Mouse (Mus musculus) right cerebral cortex, postnatal 25 days (tissue): Measurements from ENCODE around the gene Rab27a.
"Not testable (repeated sequence)": the region's sequence is repeated elsewhere in the genome, so short reads cannot be mapped to it uniquely, and the experiment has no call there.

Experiments
- DNase-seq: peaks from one replicate; pipeline ENCODE4 v3.0.0; 2022

Gene Rab27a

DNA sequence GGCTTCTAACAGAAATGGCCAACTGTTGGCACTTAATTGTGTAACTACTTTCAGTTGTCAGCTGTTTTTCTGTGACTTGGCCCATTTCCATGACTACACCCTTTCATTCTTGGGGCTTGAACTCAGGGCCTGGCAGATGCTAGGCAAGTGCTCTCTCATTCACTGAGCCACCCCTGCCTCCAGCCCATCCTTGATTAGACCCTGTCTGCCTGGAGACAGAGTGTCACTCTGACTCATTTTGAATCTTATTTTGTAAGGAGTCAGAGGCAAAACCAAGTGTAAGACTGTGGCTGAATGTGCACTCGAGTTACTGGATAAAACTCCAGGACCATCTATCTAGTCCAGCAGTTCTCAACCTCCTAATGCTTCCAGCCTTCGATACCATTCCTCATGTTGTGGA lies 3.3 kb downstream of the Rab27a start:
- DNase-seq: no peak

- no peak for DNase-seq
Measured at GRCm38 (mm10) chr9:73048927-73049326, 4.3 kb downstream of the Rab27a start.

GRCm38 (mm10) chr9:73049833-73050232 lies 5.2 kb downstream of the Rab27a start:
- no peak for DNase-seq

DNA sequence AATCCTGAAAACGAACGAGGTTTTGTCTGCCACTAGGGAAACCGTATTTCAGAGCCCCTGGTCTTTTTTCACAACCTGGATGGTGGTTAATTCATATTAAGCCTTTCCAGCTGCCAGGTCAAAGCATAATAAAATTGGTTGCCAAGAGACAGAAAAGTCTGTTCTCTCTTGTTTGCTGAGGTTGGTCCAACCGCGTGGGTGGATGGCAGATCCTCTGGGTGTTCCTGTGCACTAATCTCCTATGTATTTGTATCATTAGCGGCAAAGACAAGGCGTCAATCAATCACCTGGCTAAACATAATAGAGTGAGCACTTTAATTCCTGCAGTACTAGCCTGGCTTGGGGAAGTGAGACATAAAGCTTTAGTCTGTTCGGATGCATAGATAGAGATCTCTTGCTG lies 6.0 kb downstream of the Rab27a start:
- DNase-seq: no peak

GRCm38 (mm10) chr9:73055441-73055911 lies 10.8 kb downstream of the Rab27a start:
- no peak for DNase-seq

GRCm38 (mm10) chr9:73059224-73059623 lies 14.6 kb downstream of the Rab27a start:
- DNase-seq: no peak

DNA sequence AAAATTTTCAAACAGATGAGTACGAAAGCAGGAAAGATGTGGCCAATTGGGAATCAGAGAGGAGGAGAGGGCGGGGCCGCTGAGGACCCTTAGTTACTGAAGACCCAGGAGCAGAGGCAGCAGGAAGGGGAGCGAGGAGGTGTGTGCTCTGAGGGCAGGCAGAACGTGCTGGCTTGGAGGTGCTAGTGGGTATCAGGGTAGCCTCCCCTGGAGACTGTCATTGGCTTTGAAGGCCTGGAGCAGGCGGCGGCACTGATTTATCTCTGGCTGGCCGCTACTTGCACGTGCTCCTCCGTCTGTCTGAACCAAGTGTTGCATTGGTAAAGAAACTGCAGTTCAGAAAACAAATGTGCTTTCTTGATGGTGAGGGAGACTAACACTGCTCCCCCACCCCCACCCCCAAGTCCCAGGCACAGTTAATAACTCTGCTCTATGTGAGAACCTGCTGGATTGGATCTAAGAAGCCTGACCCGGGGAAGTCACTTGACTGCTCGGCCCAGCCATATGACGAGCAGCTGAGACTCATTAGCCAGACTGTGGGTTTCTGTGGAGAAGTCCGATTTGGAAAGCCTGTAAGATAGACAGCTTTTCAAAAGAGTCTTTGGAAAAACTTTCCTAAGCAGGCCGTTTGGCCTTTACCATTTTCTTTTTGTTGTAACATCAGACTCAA lies 19.1 kb downstream of the Rab27a start:
- no peak for DNase-seq

GRCm38 (mm10) chr9:73067086-73067485 lies 22.4 kb downstream of the Rab27a start:
- no peak for DNase-seq

- peak; percentile 69 for DNase-seq
Measured at GRCm38 (mm10) chr9:73068230-73068679, 23.6 kb downstream of the Rab27a start.

DNA sequence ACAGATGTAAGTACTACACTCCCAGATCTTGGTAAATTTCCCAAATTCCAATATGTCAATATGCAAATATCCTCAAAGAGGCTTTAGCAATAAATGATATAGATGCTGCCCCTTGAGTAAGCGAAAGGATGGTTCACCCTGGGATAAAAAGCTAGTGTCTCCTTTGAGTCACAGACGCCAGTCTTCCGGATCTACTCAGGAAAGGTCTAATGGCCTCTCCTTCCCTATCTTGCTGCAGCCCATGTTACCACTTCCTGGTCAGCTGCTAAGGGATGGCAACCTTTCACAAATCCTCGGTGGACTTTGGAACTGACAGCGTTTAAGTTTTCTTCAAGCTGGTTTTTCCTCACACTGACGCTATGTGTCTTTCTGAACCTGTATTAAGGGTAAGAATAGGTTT lies 24.0 kb downstream of the Rab27a start:
- no peak for DNase-seq

DNA sequence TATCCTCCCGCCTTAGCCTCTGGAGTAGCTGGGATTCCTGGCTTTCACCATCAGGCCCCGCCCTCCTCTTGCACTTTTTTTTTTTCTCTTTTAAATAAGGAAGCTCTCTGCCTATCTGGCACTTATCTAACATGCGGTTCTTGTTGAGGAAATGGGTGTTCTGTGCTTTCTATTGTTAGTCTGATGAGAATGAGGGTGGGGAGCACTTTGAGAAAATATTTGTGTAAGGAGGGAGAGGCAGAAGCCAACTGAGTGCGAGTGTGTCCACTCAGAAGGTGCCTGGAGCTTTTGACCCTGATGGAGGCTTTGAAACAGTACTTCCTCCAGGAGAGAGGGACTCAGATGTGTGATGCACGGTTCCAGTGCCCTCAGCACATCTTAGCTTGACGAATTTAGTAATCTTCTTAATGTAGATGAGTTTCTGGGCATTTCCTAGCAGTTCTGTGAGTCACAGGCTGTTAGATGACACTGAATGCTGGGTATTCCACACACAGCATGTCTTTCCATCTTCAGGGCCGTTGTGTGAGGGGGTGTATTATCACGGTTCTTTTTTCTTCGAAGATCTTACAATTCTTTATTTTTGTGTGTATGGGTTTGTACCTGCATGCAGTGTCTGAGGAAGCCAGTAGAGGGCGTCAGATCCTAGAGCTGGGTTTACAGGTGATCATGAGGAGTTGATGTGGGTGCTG lies 26.5 kb downstream of the Rab27a start:
- no peak for DNase-seq

DNA sequence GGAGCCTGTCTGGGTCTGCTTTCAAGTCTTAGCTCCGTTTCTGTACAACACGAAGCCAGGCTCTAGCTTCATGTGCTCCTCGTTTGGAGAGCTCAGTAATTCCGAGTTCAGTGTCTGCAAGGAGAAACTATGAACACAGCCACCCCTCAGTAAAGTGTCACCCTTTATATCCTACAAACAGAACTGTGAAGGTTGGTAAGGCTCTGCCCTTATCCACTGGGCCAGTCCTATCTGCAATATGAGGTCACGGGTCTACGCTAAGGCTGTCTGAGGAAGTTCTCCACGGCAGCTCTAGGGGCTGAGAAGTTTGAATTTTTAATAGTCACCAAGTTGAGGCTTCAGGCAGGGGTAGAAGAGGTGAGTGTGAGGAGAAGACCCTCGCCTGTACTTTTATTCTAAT lies 27.8 kb downstream of the Rab27a start:
- DNase-seq: no peak

DNA sequence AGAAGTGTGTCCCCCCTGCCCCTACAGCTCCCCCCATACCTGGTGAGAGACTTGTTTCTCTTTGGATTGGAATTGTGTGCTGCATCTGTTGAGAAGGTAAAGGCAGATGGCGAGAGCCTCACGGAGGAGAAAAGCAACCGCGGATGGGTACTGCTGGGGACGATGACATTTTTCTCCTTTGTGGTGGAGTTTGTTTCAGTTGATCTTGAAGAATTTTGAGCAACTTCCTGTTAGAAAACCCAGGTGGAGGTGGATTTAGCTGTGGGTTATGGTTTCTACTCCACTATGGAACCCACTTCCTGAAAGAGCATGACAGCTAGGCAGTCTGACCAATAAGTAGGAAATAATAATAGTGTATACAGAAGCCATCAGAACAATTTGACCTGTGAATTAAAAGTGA lies 28.5 kb downstream of the Rab27a start:
- no peak for DNase-seq

GRCm38 (mm10) chr9:73079349-73079748 lies 34.7 kb downstream of the Rab27a start:
- DNase-seq: not testable (repeated sequence)

GRCm38 (mm10) chr9:73079801-73080325 lies 35.2 kb downstream of the Rab27a start:
- no peak for DNase-seq

DNA sequence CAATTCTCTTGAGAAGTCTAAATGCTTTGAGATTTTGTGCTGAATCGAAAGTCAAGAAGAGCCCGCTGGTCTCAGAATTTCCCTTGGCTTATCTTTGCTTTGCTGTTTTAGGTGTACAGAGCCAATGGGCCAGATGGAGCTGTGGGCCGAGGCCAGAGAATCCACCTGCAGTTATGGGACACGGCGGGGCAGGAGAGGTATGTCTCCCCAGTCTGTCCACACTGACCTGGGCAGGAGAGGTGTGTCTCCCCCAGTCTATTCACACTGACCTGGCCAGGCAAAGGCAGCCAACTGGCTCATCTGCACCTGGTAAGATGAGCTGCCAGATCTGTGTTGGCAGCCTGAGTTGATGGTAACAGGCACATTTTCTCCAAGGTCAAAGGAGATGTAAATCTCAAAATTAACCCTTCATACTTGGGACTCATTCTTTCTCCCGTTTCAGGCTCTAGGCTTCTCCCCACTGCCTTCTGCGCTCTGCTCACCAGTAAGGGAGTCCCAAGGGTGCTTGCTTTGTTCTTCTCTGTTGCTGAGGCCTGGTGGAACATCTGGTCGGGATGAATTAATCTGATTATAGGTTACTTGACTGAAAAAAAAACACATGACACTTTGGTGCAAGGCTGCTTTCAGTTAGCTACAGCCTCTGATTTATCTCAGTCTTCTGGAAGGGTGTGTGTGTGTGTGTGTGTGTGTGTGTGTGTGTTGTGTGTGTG lies 37.8 kb downstream of the Rab27a start:
- no peak for DNase-seq

DNA sequence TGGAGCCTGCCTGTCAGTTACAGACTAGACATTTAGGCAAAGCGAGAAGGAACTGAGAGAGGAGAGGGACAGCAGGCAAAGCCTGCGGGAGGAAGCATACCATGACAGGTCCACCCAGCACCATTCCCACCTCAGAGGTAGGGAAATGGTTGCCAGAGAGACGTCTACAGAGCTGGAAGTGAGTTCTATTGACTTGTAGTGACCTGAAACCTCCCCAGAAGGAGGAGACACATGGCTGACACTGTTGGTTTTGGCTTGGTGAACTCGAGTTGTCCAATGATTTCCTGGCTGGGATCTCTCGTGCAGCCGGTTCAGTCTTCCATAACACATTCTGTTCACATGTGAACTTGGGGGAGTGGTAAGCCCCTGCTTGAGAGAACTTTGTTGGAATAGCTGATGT lies 39.3 kb downstream of the Rab27a start:
- no peak for DNase-seq

DNA sequence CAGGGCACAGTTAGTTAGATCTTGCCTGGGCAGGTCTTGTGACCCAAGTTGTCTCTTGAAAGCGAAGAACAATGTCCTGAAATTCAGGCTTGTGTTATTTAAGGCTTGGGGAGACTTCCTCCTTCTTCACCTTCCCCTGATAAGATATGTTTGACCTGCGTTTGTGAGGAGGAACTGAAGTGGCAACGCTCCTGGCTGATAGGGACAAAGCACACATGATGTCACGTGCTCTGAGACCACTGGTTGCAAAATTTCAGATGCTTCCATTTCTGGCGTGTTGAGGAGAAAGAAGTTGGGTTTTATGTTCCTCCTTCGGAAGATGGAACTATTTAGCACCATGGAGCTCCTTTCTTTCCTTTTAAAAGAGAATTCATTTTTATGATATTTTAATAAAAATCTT lies 41.2 kb downstream of the Rab27a start:
- no peak for DNase-seq

DNA sequence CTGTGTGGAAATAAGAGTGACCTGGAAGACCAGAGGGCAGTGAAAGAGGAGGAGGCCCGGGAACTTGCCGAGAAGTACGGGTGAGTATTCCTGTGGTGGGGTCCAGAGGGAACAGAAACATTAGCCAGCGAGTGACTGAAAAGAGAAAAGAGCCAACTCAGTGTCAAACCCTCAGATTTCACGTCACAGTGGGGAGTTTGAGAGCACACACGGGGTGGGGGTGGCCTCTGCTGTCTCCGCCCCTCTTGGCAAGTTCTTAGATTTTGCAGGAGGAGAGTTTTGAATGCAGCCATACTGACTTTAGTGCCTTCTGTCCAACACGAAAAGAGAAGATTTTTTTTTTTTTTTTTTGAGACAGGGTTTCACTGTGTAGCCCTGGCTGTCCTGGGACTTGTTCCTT lies 42.5 kb downstream of the Rab27a start:
- DNase-seq: no peak

GRCm38 (mm10) chr9:73087581-73087980 lies 42.9 kb downstream of the Rab27a start:
- no peak for DNase-seq

GRCm38 (mm10) chr9:73089222-73089920 lies 44.7 kb downstream of the Rab27a start:
- no peak for DNase-seq

GRCm38 (mm10) chr9:73090121-73090520 lies 45.5 kb downstream of the Rab27a start:
- DNase-seq: no peak

GRCm38 (mm10) chr9:73091747-73092146 lies 47.1 kb downstream of the Rab27a start:
- DNase-seq: peak; percentile 15
